Mouse (Mus musculus) ES-Bruce4 (cell line): ENCODE data around the gene Alox5ap. TPM values are rescaled to one million over a fixed set of nuclear protein-coding genes. Genes with fewer than 3 reads are reported as not detected.
A peak's percentile ranks its signal among the peaks of the same experiment; 100 is the strongest.

Experiments used
- H3K27ac ChIP-seq: 2 replicates; pipeline ENCODE4 v1.5.1; 2012; ENCODE audit warnings: low read length, inconsistent platforms; ENCODE audit not compliant: insufficient read depth
- H3K27me3 ChIP-seq: 2 replicates; pipeline ENCODE4 v1.6.1; 2012; ENCODE audit warnings: mild to moderate bottlenecking, low read length, inconsistent platforms; ENCODE audit not compliant: control insufficient read depth, poor library complexity, insufficient read depth, severe bottlenecking
- H3K36me3 ChIP-seq: 2 replicates; pipeline ENCODE4 v1.6.1; 2012; ENCODE audit warnings: inconsistent platforms, mild to moderate bottlenecking, low read length, moderate library complexity; ENCODE audit not compliant: control insufficient read depth, poor library complexity, insufficient read depth, severe bottlenecking
- H3K4me1 ChIP-seq: one replicate; pipeline ENCODE4 v1.8.1; 2011; ENCODE audit warnings: low read length; ENCODE audit not compliant: control insufficient read depth, insufficient read depth
- H3K4me3 ChIP-seq: 2 replicates; pipeline ENCODE4 v1.5.1; 2011; ENCODE audit warnings: low read depth, mild to moderate bottlenecking, low read length
- H3K9ac ChIP-seq: 2 replicates; pipeline ENCODE4 v1.6.1; 2012; ENCODE audit warnings: low read depth, mild to moderate bottlenecking, inconsistent platforms; ENCODE audit not compliant: poor library complexity, severe bottlenecking
- H3K9me3 ChIP-seq: replicated peaks from 2 replicates; pipeline ENCODE4 v1.6.1; 2012; ENCODE audit warnings: mild to moderate bottlenecking, low read length, inconsistent platforms; ENCODE audit not compliant: control insufficient read depth, poor library complexity, insufficient read depth, severe bottlenecking
- CTCF ChIP-seq: IDR thresholded peaks from one replicate; pipeline ENCODE4 v1.8.1; 2011; ENCODE audit warnings: low read depth, low read length
- EP300 ChIP-seq: IDR thresholded peaks from 2 replicates; pipeline ENCODE4 v1.6.1; 2011; ENCODE audit warnings: low read depth, low read length; ENCODE audit not compliant: insufficient read depth
- POLR2A ChIP-seq: IDR thresholded peaks from one replicate; pipeline ENCODE4 v1.8.1; 2011; ENCODE audit warnings: low read length; ENCODE audit not compliant: insufficient read depth
- polyA plus RNA-seq: library from polyadenylated mRNA; stranded (reverse); fragments of >200 nt; gene quantifications from 2 replicates; pipeline ENCODE4 v1.2.4, GENCODE M21; 2011; ENCODE audit warnings: low read depth; ENCODE audit not compliant: missing spikeins, insufficient read depth, insufficient read length

The Alox5ap gene
- polyA plus RNA-seq, 1 experiment = 1.2 TPM

DNA sequence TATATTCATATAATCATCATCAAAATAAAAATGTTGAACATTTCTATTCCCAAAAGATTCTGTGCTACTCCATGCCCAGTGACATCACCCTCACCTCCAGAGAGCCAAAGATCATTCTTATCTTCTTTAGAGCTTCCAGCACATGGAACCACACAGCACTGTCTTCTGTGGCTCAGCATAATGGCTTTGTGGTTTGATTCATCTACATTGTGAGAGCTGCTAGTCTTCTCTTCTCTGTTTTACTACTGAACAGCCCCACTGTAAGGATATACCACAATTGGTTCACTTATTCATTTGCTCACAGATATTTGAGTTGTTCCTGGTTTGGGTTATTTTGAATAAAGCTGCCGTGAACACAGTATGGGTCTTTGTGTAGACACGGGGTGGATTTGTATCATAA is 9.0 kb upstream of the Alox5ap start:
- H3K27me3 ChIP-seq = no peaks in the 10 kb centered on the region
- no peaks in the 10 kb centered on the region for H3K4me1 ChIP-seq
- TF ChIP-seq CTCF (no peak), POLR2A (no peak), EP300 (no peak)
- H3K27ac ChIP-seq = no peak overlapping the region
- H3K36me3 ChIP-seq = no peaks in the 10 kb centered on the region
- no peak overlapping the region for H3K4me3 ChIP-seq
- H3K9me3 ChIP-seq = no peaks in the 10 kb centered on the region
- no peak overlapping the region for H3K9ac ChIP-seq

DNA sequence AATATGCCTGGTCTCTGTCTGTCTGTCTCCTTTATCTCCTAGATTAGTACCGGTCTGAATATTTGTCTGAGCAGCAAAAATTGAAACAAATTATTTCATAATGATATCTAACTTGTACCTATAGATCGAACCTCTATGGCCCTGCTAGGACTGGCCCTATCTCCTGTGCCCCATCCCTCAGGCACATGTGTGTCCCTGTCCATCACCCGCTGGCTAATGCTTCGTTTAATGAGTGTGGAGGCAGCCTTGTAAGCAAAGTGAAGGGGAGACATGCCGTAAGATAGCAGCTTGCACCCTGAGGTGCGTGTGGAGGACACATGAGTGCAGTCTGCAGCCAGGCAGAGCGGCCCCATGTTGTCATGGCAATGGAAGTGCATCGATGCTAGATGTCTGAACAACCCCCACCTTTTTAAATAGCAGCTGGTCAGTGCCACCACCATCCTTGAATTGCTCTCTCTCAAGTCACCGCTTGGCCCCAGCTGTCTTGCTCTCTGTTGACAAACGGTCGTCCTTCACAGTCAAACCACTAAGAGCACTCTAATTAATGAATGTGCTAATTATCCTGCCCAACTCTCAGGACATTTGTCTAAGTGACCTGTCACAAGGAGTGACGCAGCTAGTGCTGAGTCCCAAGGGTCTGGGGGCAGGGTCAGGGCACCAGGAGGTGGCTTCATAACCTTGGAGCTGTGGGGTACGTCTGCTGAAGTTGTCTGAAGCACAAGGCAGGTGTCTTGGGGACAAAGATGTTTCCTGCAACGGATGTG is 6.9 kb upstream of the Alox5ap start:
- H3K27ac ChIP-seq = no peak overlapping the region
- H3K4me3 ChIP-seq = no peak overlapping the region
- TF ChIP-seq POLR2A (no peak), CTCF (no peak), EP300 (no peak)
- no peaks in the 10 kb centered on the region for H3K36me3 ChIP-seq
- no peak overlapping the region for H3K9ac ChIP-seq
- no peaks in the 10 kb centered on the region for H3K9me3 ChIP-seq
- H3K27me3 ChIP-seq = no peaks in the 10 kb centered on the region
- H3K4me1 ChIP-seq = no peaks in the 10 kb centered on the region

DNA sequence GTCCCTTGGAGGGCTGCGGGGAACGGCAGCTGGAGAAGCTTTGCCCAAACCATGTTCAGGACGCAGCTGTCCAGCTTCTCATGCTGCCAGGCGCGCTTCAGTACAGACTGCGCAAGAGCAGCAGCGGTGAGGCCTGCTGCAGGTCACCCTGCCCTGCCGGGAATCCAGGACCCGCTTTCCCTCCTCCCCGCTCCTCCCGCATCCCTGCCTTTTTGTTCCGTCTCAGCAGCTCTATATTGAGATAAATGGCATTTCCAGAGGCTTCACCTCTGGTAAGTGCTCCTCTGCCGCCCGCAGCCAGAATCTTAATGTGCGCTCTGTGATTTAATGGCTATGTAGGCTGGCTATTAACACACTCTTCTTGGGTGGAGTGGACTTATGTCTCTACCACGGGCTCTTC is 5.5 kb upstream of the Alox5ap start:
- peak overlapping the region; percentile 16; the same call in 1 of the 2 replicates for H3K9ac ChIP-seq
- H3K4me1 ChIP-seq = no peaks in the 10 kb centered on the region
- peak overlapping the region; percentile 20 for H3K4me3 ChIP-seq
- H3K27ac ChIP-seq = no peak overlapping the region
- no peaks in the 10 kb centered on the region for H3K9me3 ChIP-seq
- H3K36me3 ChIP-seq = no peaks in the 10 kb centered on the region
- H3K27me3 ChIP-seq = no peaks in the 10 kb centered on the region
- no peak for TF ChIP-seq EP300
- no peak for TF ChIP-seq CTCF
- no peak for TF ChIP-seq POLR2A

DNA sequence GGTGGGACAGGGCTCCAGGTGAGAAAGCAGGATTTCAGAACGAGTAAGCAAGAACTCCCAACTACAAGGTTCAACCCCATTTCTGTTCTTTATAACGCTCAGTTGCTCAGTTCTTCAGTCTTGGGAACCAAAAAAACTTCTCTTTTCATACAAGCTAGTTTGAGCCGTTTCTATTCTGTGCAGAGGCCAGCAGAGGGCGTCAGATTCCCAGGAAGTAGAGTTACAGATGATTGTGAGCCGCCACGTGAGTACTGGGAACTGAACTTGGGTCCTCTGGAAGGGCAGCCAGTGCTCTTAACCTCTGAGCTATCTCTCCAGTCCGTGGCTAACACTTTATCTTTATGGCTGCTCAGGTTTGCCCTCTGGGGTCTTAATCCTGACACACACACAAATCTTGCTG is 3.1 kb upstream of the Alox5ap start:
- no peak overlapping the region for H3K27ac ChIP-seq
- H3K9ac ChIP-seq = no peak overlapping the region
- H3K9me3 ChIP-seq = no peaks in the 10 kb centered on the region
- no peak for TF ChIP-seq POLR2A
- peak; percentile 43 for TF ChIP-seq CTCF
- no peaks in the 10 kb centered on the region for H3K36me3 ChIP-seq
- H3K4me1 ChIP-seq = no peaks in the 10 kb centered on the region
- H3K4me3 ChIP-seq = no peak overlapping the region
- H3K27me3 ChIP-seq = no peaks in the 10 kb centered on the region

DNA sequence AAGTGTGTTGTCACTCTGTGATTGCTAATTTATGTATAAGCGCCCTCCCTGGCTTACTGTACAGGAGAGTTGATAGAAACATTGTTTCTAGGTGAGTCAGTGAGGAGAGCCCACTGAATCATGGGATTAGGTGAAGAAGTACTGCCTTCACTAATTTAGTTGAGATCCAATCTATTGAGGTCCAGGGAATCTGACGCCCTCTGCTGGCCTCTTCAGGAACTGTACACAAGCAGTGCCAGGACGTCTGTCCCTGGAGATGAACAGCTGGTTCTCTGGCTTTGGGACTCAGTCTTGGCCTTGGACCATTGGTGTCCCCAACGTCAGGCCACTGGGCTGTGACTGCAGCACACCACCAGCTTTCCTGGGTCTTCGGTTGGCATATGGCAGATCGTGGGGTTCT is 2.7 kb upstream of the Alox5ap start:
- no peaks in the 10 kb centered on the region for H3K27me3 ChIP-seq
- no peaks in the 10 kb centered on the region for H3K4me1 ChIP-seq
- H3K36me3 ChIP-seq = no peaks in the 10 kb centered on the region
- H3K9ac ChIP-seq = no peak overlapping the region
- H3K27ac ChIP-seq = no peak overlapping the region
- TF ChIP-seq EP300 = no peak
- TF ChIP-seq CTCF = peak; percentile 73
- H3K4me3 ChIP-seq = no peak overlapping the region
- H3K9me3 ChIP-seq = no peaks in the 10 kb centered on the region

DNA sequence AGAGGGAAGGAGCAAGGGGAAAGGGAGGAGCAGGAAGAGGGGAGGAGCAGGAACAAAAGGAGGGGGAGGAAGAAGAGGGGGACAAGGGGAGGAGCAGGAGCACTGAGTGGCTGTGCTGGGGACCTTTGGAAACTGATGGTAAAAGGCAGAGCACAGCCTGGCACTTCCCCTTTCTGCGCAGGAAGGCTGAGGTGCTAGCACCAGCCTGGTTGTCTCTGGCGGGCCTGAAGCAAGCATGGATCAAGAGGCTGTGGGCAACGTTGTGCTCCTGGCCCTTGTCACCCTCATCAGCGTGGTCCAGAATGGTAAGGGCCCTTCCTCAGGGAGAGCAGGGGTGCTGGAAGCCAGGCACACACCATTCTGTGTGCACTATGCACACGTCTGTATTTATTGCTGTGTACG is 312 bp downstream of the Alox5ap start:
- no peak for TF ChIP-seq POLR2A
- TF ChIP-seq CTCF = no peak
- TF ChIP-seq EP300 = no peak
- no peaks in the 10 kb centered on the region for H3K9me3 ChIP-seq
- H3K4me1 ChIP-seq = no peaks in the 10 kb centered on the region
- H3K27me3 ChIP-seq = no peaks in the 10 kb centered on the region
- H3K4me3 ChIP-seq = no peak overlapping the region
- H3K9ac ChIP-seq = no peak overlapping the region
- H3K27ac ChIP-seq = no peak overlapping the region
- H3K36me3 ChIP-seq = no peaks in the 10 kb centered on the region
